Mouse (Mus musculus) kidney, postnatal 25 days (tissue): ENCODE measurements around the gene Akap13.
"Not testable (repeated sequence)": the region's sequence is repeated elsewhere in the genome, so short reads cannot be mapped to it uniquely, and the experiment has no call there.

Experiments used
- DNase-seq, 2 experiments: peaks; one replicate each; pipeline ENCODE4 v3.0.0; 2021; ENCODE audit warnings: mixed read lengths in 2 of 2

Akap13 gene

DNA sequence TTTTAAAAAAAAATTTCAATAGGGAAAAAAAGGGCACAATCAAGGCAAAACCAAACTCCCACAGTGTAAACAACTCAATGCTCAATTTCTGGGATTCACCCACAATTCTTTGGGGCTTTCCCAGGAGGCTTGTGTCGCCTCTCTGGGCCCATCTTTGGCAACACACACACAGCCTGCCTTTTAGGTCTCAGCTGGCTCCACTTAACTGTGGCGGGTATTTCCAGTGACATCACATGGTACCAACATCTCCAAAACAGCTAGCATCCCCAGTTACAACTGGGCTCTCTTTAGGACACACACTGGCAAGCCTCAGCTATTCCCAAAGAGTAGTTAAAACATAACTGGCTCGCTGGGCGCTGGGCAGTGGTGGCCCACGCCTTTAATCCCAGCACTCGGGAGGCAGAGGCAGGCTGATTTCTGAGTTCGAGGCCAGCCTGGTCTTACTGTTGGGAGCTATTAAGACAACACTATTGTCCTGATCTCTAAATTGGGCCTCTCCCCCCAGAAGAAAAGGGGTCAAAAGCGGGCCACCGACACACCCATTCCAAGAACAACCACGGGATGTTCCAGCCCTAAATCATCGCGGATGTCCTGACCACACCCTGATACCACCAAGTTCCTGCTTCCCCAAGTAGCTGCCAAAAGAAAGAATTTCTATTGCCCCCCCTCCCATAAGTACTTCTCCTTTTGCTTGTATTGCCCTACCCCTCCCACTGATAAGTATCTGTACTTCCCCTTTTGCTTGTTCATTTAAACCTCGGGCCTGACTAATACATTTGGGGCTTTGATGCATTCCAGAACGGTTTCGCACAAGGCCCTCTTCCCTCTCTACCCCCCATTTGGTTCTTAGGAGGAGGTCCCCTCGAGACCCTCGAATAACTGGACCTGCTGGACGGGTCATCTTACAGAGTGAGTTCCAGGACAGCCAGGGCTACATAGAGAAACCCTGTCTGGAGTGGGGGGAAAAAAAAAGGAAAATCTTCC, 319.1 kb downstream of the Akap13 start:
- DNase-seq, result not testable (repeated sequence)

DNA sequence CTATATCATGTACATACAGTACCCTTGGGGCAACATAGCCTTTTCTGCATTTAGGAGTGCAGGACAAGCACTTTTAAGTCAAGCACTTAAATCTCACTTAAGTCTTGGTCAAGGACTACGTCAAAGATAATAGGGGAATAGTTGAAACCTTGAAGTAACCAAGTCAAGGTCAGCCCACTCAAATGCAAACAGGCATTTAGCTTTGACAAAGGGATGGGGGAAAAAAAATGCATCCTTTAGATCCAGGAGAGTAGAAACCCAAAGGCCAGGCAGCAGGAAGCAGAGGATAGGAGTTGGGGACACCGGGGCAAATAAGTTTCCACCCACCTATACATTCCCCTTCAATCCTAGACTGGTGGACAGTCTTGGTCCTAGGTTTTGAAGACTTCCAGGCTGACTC, 322.7 kb downstream of the Akap13 start:
- no peak for DNase-seq

DNA sequence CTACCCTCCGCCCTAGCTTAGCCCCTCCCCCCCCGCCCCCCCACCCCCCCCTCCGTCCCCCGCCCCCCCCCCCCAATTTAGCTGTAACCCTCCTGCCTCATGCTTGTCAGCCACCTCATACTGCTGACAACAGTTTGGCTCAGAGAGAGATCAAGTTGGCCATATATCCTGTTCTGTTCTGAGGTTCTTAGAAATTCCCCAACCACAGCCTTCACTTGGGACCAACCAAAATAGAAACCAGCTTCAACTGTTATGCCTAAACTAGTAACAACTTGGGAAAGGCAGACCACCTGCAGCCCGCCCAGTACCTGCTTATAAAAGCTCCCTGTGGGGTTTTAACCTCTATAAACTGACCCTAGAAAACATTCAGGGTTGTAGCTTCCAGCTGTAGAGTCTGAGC, 325.5 kb downstream of the Akap13 start:
- no peak for DNase-seq

- no peak for DNase-seq
Measured at GRCm38 (mm10) chr7:75781298-75781947, 326.1 kb downstream of the Akap13 start.

GRCm38 (mm10) chr7:75781948-75782722, 326.8 kb downstream of the Akap13 start:
- DNase-seq, result peak; percentile 89 to 93

DNA sequence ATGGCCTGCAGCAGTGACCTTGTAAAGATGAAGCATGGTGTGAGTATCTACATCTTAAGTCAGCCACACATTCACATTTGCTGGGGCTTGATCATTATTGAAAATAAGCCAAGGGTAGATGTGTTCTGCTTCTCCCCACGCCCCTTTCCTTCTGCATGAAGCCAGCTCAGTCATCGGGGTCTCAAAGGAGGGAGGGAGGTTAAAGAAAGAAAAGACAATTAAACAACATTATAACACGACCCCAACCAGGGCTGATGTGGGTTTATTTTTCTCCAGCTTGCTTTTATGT, 327.3 kb downstream of the Akap13 start:
- no peak for DNase-seq

DNA sequence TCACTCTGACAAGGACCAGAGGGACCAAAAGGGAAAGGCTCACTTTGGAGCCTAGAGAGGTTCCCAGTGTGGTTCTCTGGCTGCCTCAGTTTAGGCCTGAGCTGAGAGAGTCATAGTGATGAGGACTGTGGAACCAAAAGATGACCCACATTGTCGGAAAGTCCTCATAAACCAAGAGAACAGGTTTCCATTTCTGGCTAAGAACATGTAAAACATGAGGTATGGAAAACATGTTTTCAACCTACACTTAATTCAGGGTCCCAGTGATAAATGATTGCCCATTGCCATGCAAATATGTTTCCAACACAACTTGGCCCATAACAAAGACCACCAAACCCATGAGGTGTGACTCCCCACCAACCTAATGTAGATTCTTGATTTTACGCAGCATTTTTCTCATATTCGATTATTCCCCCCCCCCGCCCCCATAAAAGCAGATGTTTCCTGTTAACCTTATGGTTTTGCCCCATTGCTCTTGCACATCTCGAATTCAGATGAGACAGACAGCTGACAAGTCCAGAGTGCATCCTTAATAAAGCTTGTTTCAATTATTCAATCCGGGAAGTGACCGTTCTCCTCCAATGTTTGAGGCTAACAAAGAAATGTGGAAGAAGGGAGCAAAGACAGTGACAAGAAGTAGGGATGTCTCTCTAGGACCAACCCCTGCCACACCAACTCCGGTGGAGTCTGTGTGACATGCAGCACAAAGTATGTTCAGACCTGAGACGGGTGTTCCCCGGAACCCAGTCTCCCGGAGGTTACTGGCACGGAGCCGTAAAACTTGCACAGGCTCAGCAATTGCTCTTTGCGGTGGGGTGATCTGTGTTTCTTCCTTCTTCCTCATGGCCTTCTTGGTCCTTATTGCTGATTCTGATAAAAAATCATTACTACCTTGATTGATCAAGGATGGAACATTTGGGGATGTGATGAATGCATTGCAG, 330.3 kb downstream of the Akap13 start:
- no peak for DNase-seq

- DNase-seq, result no peak
Measured at GRCm38 (mm10) chr7:75786812-75787211, 331.5 kb downstream of the Akap13 start.

- DNase-seq, result no peak
Measured at GRCm38 (mm10) chr7:75787371-75787770, 332.0 kb downstream of the Akap13 start.

DNA sequence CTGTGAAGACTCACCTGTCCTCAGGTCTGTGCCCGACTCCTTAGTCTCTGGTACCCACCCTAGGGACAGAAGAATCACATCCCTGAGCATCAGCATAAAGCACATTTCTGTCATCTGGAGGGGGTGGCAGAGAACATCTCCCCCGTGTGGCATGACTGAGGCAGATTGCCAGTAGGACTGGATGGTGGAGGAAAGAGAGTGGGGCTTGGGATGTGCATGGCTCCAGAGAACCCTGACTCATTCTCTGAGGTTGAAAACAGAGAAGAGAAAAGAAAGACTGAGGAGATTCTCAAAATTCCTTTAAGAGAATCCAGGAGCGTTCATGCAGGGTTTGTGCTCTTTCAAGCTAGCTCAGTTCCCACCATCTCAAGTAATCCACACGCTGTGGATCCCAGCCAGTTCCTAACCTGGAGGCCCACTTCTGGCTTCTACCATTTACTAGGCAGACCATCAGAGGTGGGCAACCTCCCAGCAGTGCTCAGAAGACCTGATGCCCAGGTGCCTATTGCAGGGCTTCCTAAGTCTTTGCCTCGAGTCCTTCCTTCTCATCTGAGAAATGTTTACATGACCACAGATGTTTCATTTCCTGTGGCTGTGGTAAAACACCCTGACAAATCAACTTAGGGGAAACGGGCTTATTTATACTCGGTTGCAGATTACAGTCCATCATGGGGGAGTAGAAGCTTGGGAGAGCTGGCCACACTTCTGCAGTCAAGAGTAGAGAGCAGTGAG, 332.9 kb downstream of the Akap13 start:
- not testable (repeated sequence) for DNase-seq

DNA sequence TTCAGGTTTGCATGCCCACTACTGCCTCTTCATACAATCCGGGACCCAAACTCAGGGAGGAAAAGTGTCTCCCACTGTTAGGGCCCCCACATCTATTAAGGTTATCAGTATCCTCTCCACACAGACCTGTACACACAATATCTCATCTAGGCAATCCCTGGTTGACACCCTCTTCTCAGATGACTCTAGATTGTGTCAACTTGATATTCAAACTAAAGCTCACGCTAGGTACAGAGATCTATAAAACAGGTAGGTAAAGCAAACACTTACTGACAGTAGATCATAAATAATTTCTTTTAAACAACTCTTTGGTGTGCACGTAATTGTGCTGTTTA, 333.4 kb downstream of the Akap13 start:
- not testable (repeated sequence) for DNase-seq

DNA sequence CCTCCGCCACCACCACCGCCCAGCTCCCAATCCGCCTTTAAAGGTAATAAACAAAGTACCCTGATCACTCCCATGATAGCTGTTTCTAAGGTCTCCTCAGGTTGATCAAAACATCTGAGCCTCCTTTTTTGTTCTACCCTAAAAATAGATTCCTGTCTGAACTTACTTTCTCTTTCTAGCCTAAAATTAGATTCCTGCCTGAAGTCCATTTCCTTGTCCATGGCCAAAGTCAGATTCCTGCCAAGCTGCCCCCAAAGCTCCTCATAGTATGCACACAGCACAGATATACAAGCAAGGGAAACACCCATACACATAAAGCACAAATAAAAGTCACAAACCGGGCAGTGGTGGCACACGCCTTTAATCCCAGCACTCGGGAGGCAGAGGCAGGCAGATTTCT, 334.4 kb downstream of the Akap13 start:
- DNase-seq, result peak; percentile 36 to 69

- not testable (repeated sequence) for DNase-seq
Measured at GRCm38 (mm10) chr7:75791092-75791837, 335.9 kb downstream of the Akap13 start.

GRCm38 (mm10) chr7:75793091-75793490, 337.8 kb downstream of the Akap13 start:
- DNase-seq, result no peak

DNA sequence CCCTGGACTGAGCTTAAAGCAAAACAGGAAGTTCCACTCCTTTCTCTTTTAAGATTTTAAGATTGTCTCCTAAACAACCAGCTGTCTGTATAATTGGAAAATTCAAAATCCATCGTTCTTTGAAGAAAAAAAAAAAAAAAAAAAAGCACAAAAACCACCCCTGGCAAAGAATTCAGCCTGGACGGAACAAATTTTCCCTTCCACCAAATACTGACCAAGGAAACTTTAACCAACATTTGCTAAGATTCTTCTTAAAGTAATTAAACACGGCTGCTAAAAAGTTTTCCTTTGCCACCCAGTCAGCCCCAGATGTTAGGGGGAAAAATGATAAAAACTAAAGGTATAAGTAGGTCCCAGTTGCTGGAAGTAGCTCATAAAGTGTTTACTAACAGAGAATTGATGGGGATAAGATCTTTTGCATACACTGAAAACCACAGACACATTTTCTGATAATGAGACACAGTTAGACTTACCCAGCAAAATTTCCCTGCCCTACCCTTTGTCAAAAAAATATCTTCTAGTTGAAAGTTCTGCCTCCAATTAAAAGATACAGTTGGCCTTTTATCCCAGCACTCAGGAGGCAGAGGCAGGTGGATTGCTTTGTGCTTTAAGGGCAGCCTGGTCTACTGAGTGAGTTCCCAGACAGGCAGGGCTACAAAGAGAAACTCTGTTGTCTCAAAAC, 338.5 kb downstream of the Akap13 start:
- no peak for DNase-seq

DNA sequence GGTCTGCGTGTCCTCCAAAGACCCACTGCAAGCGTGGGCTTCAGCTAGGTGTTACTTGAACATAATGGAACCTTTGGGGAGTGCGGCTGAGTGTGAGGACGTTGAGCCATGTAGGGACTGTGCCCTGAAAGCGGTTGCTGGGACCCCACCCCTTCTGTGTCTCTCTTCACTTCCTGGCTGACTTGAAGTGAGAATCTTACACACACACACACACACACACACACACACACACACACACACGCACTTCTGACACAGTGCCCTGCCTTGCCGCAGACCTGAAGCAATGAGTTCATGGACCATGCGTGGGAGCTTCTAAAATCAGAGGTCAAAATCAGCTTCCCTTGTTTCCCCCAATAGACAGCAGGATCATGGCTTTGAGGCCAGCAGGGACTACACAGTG, 339.8 kb downstream of the Akap13 start:
- no peak for DNase-seq

DNA sequence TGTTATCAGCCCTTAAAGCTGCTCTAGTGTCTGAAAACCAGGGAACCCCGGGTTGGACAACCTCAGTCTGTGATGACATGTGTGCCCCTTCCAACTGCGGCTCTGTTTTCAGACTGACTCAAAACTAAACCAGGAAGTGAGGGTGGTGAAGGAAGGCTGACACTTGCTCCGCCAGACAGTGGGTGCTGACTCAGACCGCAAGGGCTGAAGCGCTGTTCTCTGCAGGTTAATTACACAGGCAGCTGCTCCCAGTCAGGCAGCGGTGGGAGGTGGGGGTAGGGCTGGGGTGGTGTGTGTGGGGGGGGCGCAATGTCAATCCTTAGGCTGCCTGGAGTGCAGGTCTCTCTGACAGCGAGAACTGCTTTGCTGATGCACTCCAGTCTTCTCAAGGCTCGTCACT, 341.1 kb downstream of the Akap13 start:
- DNase-seq, result no peak

DNA sequence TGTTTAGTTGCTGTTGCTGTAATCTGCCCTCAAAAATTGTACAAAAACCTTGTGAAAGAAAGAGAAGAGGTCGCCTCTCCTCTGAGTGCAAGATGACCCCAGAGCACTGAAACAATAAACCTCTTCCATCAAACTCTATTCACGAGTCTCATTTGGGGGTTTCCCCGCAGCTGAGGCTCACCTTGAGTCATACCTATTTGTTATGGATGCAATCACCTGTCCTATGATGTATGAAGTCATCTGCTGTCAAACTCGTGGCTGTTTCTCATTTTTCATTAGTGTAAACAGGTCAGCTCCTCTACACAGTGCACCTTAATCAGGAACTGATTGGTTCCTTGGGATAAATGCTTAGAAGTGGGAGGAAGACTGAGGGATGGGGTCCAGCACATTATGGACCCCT, 345.2 kb downstream of the Akap13 start:
- DNase-seq, result no peak

DNA sequence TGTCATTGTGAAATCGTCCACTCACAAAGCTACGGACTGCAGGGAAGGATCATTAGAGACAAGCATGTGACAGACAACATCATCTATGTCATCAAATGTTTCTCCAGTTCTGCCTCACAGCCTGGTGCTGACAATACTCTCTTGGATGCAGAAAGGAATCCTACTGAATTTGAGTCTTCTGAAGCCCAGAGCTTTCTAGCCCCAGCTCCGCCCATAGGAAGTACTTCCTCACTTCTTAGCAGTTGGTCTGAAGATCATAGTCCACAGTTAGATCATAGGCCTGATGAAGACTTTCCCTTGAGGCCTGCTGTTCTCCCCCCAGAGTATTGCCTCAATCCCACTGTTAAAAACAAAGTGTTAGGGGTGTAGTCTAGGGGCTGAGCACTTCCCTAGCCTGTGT, 345.7 kb downstream of the Akap13 start:
- DNase-seq, result no peak

DNA sequence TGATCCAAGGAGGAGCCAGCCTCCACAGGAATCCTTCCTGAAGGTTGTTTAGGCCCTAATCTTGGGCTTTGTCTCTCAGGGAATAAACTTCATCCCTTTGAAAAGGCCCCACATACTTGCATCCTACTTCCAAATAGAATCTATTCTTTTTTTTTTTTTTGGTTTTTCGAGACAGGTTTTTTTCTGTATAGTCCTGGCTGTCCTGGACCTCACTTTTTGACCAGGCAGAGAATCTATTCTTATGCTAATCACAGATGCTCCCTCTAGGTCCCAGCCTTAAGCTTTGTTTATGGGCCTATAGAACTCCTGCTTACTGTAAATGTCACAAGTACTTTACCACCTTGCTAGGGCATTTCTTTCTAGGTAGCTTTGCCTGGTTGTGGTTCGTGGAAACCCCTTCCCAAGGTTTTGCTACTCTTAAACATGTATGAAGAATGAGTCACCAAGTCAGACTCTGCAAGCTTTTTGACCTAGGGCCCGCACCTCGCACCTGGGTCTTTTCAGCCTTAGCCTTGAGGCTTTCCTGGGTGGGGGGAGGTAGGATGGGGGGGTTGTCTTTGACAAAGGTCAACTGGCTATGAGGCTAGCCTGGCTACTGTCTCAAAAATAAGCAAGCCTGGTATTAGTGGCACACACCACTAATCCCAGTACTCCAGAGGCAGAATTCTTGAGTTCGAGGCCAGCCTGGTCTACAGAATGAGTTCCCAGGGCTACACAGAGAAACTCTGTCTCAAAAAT, 346.5 kb downstream of the Akap13 start:
- no peak for DNase-seq
